Mouse (Mus musculus) heart, postnatal 0 days (tissue): ENCODE results near the gene Umodl1. TPM values are rescaled to one million over a fixed set of nuclear protein-coding genes. Genes with fewer than 3 reads are reported as not detected.

ENCODE experiments used
- ATAC-seq: fragments of 200-750 bp; cut with Nextera tagmentation; 2 replicates; pipeline ENCODE4 v1.8.0; 2017; ENCODE audit warnings: low read depth, moderate number of reproducible peaks, moderate library complexity; ENCODE audit not compliant: insufficient read depth
- DNase-seq: peaks from one replicate; pipeline ENCODE4 v3.0.0-alpha.2; 2016; ENCODE audit warnings: low spot score
- H3K27ac ChIP-seq: fragments of 300-500 bp; sonication (generic); 2 replicates; pipeline ENCODE4 v1.5.1; 2014; ENCODE audit warnings: low read depth, mild to moderate bottlenecking
- H3K27me3 ChIP-seq: fragments of 300-500 bp; sonication (generic); 2 replicates; pipeline ENCODE4 v1.6.1; 2014; ENCODE audit warnings: low read length, mixed read lengths; ENCODE audit not compliant: control insufficient read depth, insufficient read depth
- H3K36me3 ChIP-seq: fragments of 300-500 bp; sonication (generic); replicated peaks from 2 replicates; pipeline ENCODE4 v1.6.1; 2014; ENCODE audit warnings: low read length, mixed read lengths; ENCODE audit not compliant: control insufficient read depth, insufficient read depth
- H3K4me1 ChIP-seq: fragments of 300-500 bp; sonication (generic); 2 replicates; pipeline ENCODE4 v1.6.1; 2014; ENCODE audit warnings: antibody characterized with exemption; ENCODE audit not compliant: control insufficient read depth, insufficient read depth
- H3K4me2 ChIP-seq: fragments of 300-500 bp; sonication (generic); 2 replicates; pipeline ENCODE4 v1.6.1; 2014; ENCODE audit warnings: low read depth, mild to moderate bottlenecking, low read length, moderate library complexity
- H3K4me3 ChIP-seq: fragments of 300-500 bp; sonication (generic); 2 replicates; pipeline ENCODE4 v1.5.1; 2014; ENCODE audit warnings: low read depth, low read length
- H3K9ac ChIP-seq: fragments of 300-500 bp; sonication (generic); replicated peaks from 2 replicates; pipeline ENCODE4 v1.6.1; 2014; ENCODE audit warnings: low read depth, low read length, mixed read lengths
- H3K9me3 ChIP-seq: fragments of 300-500 bp; sonication (generic); replicated peaks from 2 replicates; pipeline ENCODE4 v1.6.1; 2016; ENCODE audit warnings: low read length; ENCODE audit not compliant: control insufficient read depth
- CTCF ChIP-seq: IDR thresholded peaks from 2 replicates; pipeline ENCODE4 v1.5.1; 2016; ENCODE audit warnings: antibody characterized with exemption, control low read depth, low read depth
- EP300 ChIP-seq: IDR thresholded peaks from 2 replicates; pipeline ENCODE4 v1.6.1; 2016; ENCODE audit warnings: antibody characterized with exemption, low read depth
- WGBS: fragments of 180-500 bp; shearing (Covaris S2); extraction: QIAGEN DNeasy Blood & Tissue Kit; methylation state at CpG from one replicate; pipeline ENCODE4 v1.1.7; 2014; 5-methylcytosine and 5-hydroxymethylcytosine counted together
- polyA plus RNA-seq: library from polyadenylated mRNA; unstranded; fragments of >200 nt; fragmentation: Nextera tagmentation; extraction: Ambion mirVana; gene quantifications from 2 replicates; pipeline ENCODE4 v1.2.1, GENCODE M21; 2015
- total RNA-seq: library from RNA; depleted of rRNA; stranded (reverse); fragments of >200 nt; gene quantifications from 2 replicates; pipeline ENCODE4 v1.2.3, GENCODE M21; 2014; ENCODE audit warnings: low replicate concordance; rRNA removed

The Umodl1 gene
- not detected in 2 replicates for total RNA-seq
- not detected in 2 replicates for polyA plus RNA-seq

DNA sequence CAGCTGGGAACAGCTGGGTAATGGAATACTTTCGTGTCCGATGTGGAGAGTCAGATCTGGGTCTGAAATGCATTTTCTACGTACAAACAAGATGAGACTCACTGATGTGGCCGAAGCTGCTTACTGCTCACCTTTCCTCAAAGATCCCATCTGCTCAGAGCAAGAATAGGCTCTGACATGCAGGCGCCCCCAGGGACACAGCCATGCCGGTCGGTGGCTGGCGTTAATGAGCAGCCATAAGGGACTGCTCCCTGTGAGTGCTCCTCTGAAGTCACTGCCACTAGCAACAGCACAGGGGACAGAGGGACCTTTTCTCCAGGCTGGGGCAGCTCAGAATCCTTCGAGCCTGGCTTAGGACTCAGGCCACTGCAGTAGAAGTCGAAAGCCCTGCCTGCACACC is at the start of gene Umodl1:
Umodl1 (plus strand) TSS at position 301 of the 400 bp plus-strand sequence.
- Histone ChIP-seq H3K27ac (no peak within 1 kb of the TSS), H3K36me3 (no peaks in the 10 kb centered on the region), H3K4me1 (no peaks in the 10 kb centered on the region), H3K4me2 (no peak within 1 kb of the TSS), H3K9ac (no peak within 1 kb of the TSS), H3K4me3 (no peak within 1 kb of the TSS), H3K27me3 (no peaks in the 10 kb centered on the region), H3K9me3 (no peaks in the 10 kb centered on the region)
- no peak for ATAC-seq
- TF ChIP-seq EP300 (no peak), CTCF (no peak)
- 45% methylated on average over 10 of the region's 10 CpGs for WGBS
- DNase-seq: no peak

DNA sequence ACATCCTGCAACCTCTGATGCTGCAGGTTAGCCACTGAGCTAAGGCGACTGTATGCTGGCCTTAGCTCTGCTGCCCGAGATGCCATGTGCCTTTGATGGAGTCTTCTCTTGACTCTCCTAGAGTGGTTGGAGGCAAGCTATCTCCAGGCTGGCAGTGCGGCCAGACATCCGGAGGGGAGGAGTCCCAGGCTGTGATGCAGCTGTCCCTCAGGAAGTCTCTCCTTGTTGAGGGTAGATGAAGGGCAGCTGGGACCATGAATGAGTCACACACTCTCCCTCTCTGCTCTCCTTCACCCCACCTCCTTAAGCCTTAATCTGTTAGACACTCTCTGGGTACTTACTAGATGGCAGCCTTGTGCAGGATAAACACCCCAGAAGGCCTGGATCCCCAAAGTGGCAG is 46.9 kb upstream of the Umodl1 start:
- H3K9me3 ChIP-seq: no peaks in the 10 kb centered on the region
- H3K27ac ChIP-seq: no peak overlapping the region
- WGBS: 27% methylated on average over 4 of the region's 4 CpGs
- peaks cover 11% of the 10 kb centered on the region for H3K27me3 ChIP-seq
- no peak overlapping the region for H3K4me3 ChIP-seq
- no peak overlapping the region for H3K4me2 ChIP-seq
- DNase-seq (no peak), ATAC-seq (no peak)
- no peak overlapping the region for H3K9ac ChIP-seq
- no peaks in the 10 kb centered on the region for H3K36me3 ChIP-seq
- H3K4me1 ChIP-seq: no peaks in the 10 kb centered on the region
- TF ChIP-seq EP300 (no peak), CTCF (no peak)

DNA sequence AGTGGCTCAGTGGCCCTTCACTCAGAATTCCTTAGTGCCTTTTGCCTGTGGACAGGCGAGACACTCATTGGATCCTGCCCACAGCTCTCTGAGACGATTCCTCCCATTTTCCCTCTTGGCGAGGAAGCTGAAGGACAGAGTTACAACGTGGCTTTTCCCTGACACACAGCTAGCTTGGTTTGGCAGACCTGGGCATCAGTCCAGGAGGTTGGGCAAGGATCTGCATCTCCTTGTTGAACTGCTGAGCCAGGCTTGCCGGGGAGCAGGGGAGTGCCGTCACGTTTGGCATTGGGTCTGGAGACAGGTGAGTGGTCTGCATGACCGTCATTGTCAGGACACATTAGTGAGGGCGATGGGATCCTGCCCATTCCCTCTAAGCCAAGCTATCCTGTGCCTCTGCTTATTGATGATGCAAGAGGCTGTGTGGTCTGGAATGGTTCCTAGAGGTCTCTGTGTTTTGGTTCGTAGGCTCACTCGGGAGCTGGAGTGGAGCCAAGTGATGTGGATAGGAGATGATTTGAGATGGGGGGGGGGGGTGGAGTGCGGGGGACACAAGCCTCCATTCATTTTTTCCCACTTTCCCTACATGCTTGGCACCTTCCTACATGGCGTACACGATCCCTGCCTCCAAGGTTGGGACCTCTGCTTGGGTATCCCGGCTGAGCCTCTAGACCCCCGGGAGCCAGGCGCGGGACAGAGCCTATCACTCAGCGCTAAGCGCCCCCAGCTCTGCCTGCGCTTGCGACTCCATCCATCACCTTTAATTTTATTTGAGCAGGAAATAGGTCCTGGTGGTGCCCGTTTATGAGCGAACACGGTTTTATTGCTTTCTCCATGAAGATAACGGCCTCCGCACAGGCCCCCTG is 43.3 kb upstream of the Umodl1 start:
- H3K4me1 ChIP-seq: no peaks in the 10 kb centered on the region
- no peaks in the 10 kb centered on the region for H3K9me3 ChIP-seq
- DNase-seq: no peak
- H3K9ac ChIP-seq: no peak overlapping the region
- H3K27ac ChIP-seq: no peak overlapping the region
- H3K4me3 ChIP-seq: no peak overlapping the region
- TF ChIP-seq EP300: no peak
- no peak for TF ChIP-seq CTCF
- ATAC-seq: no peak
- H3K36me3 ChIP-seq: no peaks in the 10 kb centered on the region
- H3K27me3 ChIP-seq: no peaks in the 10 kb centered on the region
- WGBS: 67% methylated on average over 27 of the region's 27 CpGs
- H3K4me2 ChIP-seq: no peak overlapping the region

DNA sequence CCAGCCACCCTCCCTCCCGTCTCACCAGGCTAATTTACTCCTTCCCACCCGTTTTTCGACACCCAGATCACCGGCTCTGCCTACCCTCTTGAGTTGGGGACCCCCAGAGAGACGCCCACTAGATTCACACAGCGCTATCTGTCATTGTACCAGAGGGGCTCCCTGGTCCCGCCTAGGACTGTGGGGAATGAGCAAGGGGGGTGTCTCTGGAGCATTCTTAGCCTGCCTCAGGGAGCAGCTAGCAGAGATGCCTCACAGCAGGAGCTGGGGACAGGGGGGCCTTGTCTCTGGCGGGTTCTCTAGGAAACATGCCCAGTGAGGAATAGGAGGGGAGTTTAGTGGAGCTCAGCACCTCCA is 42.7 kb upstream of the Umodl1 start:
- no peaks in the 10 kb centered on the region for H3K4me1 ChIP-seq
- H3K9ac ChIP-seq: no peak overlapping the region
- no peaks in the 10 kb centered on the region for H3K9me3 ChIP-seq
- ATAC-seq (no peak), DNase-seq (no peak)
- no peak overlapping the region for H3K4me3 ChIP-seq
- H3K27ac ChIP-seq: no peak overlapping the region
- H3K36me3 ChIP-seq: no peaks in the 10 kb centered on the region
- no peaks in the 10 kb centered on the region for H3K27me3 ChIP-seq
- no peak overlapping the region for H3K4me2 ChIP-seq
- TF ChIP-seq EP300: no peak
- TF ChIP-seq CTCF: no peak
- WGBS: 39% methylated on average over 8 of the region's 8 CpGs

DNA sequence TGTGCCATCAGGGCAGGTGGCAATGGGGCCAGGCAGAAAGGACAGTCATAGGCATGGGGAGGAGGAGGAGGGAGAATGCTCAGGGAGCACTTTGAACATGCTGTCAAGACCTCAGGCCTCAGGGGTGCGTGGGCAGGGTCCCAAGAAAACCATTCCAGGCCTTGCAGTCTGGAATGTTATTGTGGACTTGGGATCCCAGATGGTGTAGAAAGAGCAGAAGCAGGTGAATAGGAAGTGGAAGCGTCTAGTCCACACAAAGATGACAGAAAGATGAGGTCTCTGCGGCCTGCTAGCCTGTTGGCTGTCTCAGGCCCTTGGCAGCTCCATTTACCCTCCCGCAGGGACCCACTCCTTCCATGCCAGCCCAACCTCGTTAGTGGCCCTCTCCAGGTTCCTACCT is 41.9 kb upstream of the Umodl1 start:
- ATAC-seq (no peak), DNase-seq (no peak)
- Histone ChIP-seq H3K27me3 (no peaks in the 10 kb centered on the region), H3K9ac (no peak overlapping the region), H3K4me1 (no peaks in the 10 kb centered on the region), H3K4me2 (no peak overlapping the region), H3K36me3 (no peaks in the 10 kb centered on the region), H3K27ac (no peak overlapping the region), H3K9me3 (no peaks in the 10 kb centered on the region), H3K4me3 (no peak overlapping the region)
- WGBS: 76% methylated on average over 5 of the region's 5 CpGs
- TF ChIP-seq EP300: no peak
- TF ChIP-seq CTCF: no peak

DNA sequence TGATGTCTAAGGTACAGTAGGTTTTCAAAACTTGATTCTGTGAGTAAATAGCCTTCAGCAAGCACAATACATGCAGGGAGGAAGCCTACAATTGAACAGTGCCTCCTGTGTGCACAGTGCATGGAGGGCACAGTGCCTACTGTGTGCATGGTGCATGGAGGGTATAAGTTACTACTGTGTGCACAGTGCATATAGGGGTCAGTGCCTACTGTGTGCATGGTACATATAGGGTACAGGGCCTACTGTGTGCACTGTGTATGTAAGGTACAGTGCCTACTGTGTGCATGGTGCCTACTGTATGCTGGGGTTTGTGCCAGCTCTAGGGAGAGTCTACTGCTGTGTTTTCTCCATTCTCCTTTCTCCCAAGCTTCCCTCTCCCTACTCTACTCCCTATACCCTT is 40.2 kb upstream of the Umodl1 start:
- no peaks in the 10 kb centered on the region for H3K9me3 ChIP-seq
- DNase-seq (no peak), ATAC-seq (no peak)
- no peaks in the 10 kb centered on the region for H3K27me3 ChIP-seq
- H3K4me1 ChIP-seq: no peaks in the 10 kb centered on the region
- no peak overlapping the region for H3K4me2 ChIP-seq
- no peaks in the 10 kb centered on the region for H3K36me3 ChIP-seq
- no peak overlapping the region for H3K4me3 ChIP-seq
- TF ChIP-seq CTCF (no peak), EP300 (no peak)
- no peak overlapping the region for H3K9ac ChIP-seq
- no peak overlapping the region for H3K27ac ChIP-seq
